Mouse (Mus musculus): Measurements from ENCODE around the gene Ptges3l.
"Not testable (repeated sequence)": the region's sequence is repeated elsewhere in the genome, so short reads cannot be mapped to it uniquely, and the experiment has no call there.

The Ptges3l gene

GRCm38 (mm10) chr11:101455627-101456026, 30.5 kb upstream of the Ptges3l start:
- no peak for DNase-seq

GRCm38 (mm10) chr11:101454702-101455101, 29.6 kb upstream of the Ptges3l start:
- no peak for DNase-seq

- DNase-seq = no peak
These were observed 27.1 kb upstream of the Ptges3l start for GRCm38 (mm10) chr11:101452093-101452774.

GRCm38 (mm10) chr11:101451536-101451935, 26.4 kb upstream of the Ptges3l start:
- DNase-seq = no peak

- DNase-seq = no peak
These were observed 25.3 kb upstream of the Ptges3l start for GRCm38 (mm10) chr11:101450394-101450793.

- not testable (repeated sequence) for DNase-seq
These were observed 24.5 kb upstream of the Ptges3l start for GRCm38 (mm10) chr11:101449596-101449995.

GRCm38 (mm10) chr11:101448899-101449298, 23.8 kb upstream of the Ptges3l start:
- peak; percentile 48 for DNase-seq

- peak; percentile 89 for DNase-seq
These were observed 23.2 kb upstream of the Ptges3l start, which contains the start of gene Ifi35 for GRCm38 (mm10) chr11:101448274-101448746. Gene Ifi35 (plus strand): TSS chr11:101448407.

- no peak for DNase-seq
These were observed 22.7 kb upstream of the Ptges3l start for GRCm38 (mm10) chr11:101447786-101448185.

- not testable (repeated sequence) for DNase-seq
These were observed 21.7 kb upstream of the Ptges3l start for GRCm38 (mm10) chr11:101446860-101447259.

GRCm38 (mm10) chr11:101446319-101446718, 21.2 kb upstream of the Ptges3l start:
- DNase-seq = no peak

GRCm38 (mm10) chr11:101442760-101443159, 17.6 kb upstream of the Ptges3l start:
- DNase-seq = no peak

- DNase-seq = peak; percentile 99
These were observed 17.1 kb upstream of the Ptges3l start, which contains the start of gene Rpl27 for GRCm38 (mm10) chr11:101442127-101442693. Gene Rpl27 (plus strand): TSS chr11:101442298.

GRCm38 (mm10) chr11:101441450-101442126, 16.5 kb upstream of the Ptges3l start:
- not testable (repeated sequence) for DNase-seq

- DNase-seq = not testable (repeated sequence)
These were observed 12.9 kb upstream of the Ptges3l start for GRCm38 (mm10) chr11:101438006-101438405.

- DNase-seq = no peak
These were observed 11.8 kb upstream of the Ptges3l start for GRCm38 (mm10) chr11:101436916-101437315.

GRCm38 (mm10) chr11:101435831-101436230, 10.7 kb upstream of the Ptges3l start:
- no peak for DNase-seq

- DNase-seq = no peak
These were observed 8.3 kb upstream of the Ptges3l start for GRCm38 (mm10) chr11:101433396-101433795.

GRCm38 (mm10) chr11:101431327-101431726, 6.2 kb upstream of the Ptges3l start:
- no peak for DNase-seq

- no peak for DNase-seq
These were observed 1.0 kb upstream of the Ptges3l start for GRCm38 (mm10) chr11:101426165-101426564.

- no peak for DNase-seq
These were observed 855 bp downstream of the Ptges3l start, which contains the start of gene Gm27029 for GRCm38 (mm10) chr11:101424105-101424851. Gene Gm27029 (minus strand): TSS chr11:101424796.

- no peak for DNase-seq
These were observed 5.0 kb downstream of the Ptges3l start for GRCm38 (mm10) chr11:101420148-101420547.

GRCm38 (mm10) chr11:101419610-101420009, 5.5 kb downstream of the Ptges3l start:
- peak; percentile 44 for DNase-seq

Measured in liver (tissue).